9 mouse cellular contexts compared by ENCODE assay signal in genomic region chr11:101783584-101783983, GRCm38 (mm10). TPM values are rescaled to one million over a fixed set of nuclear protein-coding genes. Genes with fewer than 3 reads are reported as not detected.
A peak's percentile ranks its signal among the peaks of the same experiment; 100 is the strongest.
DNase-seq lines count a peak whose midpoint lies in the region; ATAC-seq and TF ChIP-seq lines count a peak whose summit lies in the region.
"Had no signal": no experiment of that assay in that cellular context is flagged by ENCODE, and none has a peak within 500 bp of the region (broad histone marks: within the 10 kb centered on the region; RNA-seq: fewer than 3 reads in every experiment).

No protein-coding gene starts in this region.

- peak overlapping the region; percentile 66 for H3K4me3 ChIP-seq in heart, embryonic 13.5 days
- H3K4me3 ChIP-seq in E14TG2a.4 (replicated peaks; ENCODE audit: low read length) = peak overlapping the region; percentile 88
- H3K4me3 ChIP-seq in forebrain, embryonic 16.5 days (replicated peaks; ENCODE audit: low read length) = no peak overlapping the region; the same call in 1 of the 2 replicates
- peak overlapping the region; percentile 68 for H3K4me3 ChIP-seq in midbrain, embryonic 10.5 days

- WGBS in heart, embryonic 13.5 days = 26% methylated on average over 9 of the region's 9 CpGs
- WGBS in forebrain, embryonic 16.5 days = 14% methylated on average over 9 of the region's 9 CpGs
- 36% methylated on average over 9 of the region's 9 CpGs for WGBS in midbrain, embryonic 10.5 days

- H3K36me3 ChIP-seq in heart, embryonic 13.5 days = no peaks in the 10 kb centered on the region
- peaks cover 30% of the 10 kb centered on the region for H3K36me3 ChIP-seq in E14TG2a.4 (ENCODE audit: insufficient read depth, low read length)
- no peaks in the 10 kb centered on the region for H3K36me3 ChIP-seq in forebrain, embryonic 16.5 days (ENCODE audit: control insufficient read depth, insufficient read depth)
- H3K36me3 ChIP-seq in midbrain, embryonic 10.5 days = no peaks in the 10 kb centered on the region

- no peak overlapping the region for H3K27ac ChIP-seq in heart, embryonic 13.5 days (replicated peaks)
- H3K27ac ChIP-seq in forebrain, embryonic 16.5 days (ENCODE audit: low read length) = no peak overlapping the region
- peak overlapping the region; percentile 88; the same call in 1 of the 2 replicates for H3K27ac ChIP-seq in midbrain, embryonic 10.5 days (replicated peaks)
- H3K27ac ChIP-seq: liver, embryonic 14.5 days had no signal

- H3K4me1 ChIP-seq in heart, embryonic 13.5 days = peaks cover 24% of the 10 kb centered on the region
- H3K4me1 ChIP-seq in E14TG2a.4 (replicated peaks; ENCODE audit: low read depth, low read length) = peaks cover 86% of the 10 kb centered on the region
- H3K4me1 ChIP-seq in forebrain, embryonic 16.5 days (replicated peaks; ENCODE audit: control insufficient read depth, insufficient read depth, low read length) = peaks cover 17% of the 10 kb centered on the region
- peaks cover 35% of the 10 kb centered on the region for H3K4me1 ChIP-seq in midbrain, embryonic 10.5 days

- H3K4me2 ChIP-seq in heart, embryonic 13.5 days = peak overlapping the region; percentile 99
- H3K4me2 ChIP-seq in forebrain, embryonic 16.5 days (ENCODE audit: low read length) = peak overlapping the region; percentile 96

- peaks cover 86% of the 10 kb centered on the region for H3K27me3 ChIP-seq in heart, embryonic 13.5 days (replicated peaks)
- H3K27me3 ChIP-seq in E14TG2a.4 (ENCODE audit: insufficient read depth, low read length) = peaks cover 16% of the 10 kb centered on the region
- peaks cover 50% of the 10 kb centered on the region for H3K27me3 ChIP-seq in forebrain, embryonic 16.5 days (replicated peaks; ENCODE audit: control insufficient read depth, insufficient read depth, low read length)
- H3K27me3 ChIP-seq in midbrain, embryonic 10.5 days (ENCODE audit: low read depth, poor library complexity, severe bottlenecking) = peaks cover 93% of the 10 kb centered on the region

- H3K9me3 ChIP-seq in heart, embryonic 13.5 days = no peaks in the 10 kb centered on the region
- H3K9me3 ChIP-seq in E14TG2a.4 (ENCODE audit: low read length) = no peaks in the 10 kb centered on the region
- H3K9me3 ChIP-seq in forebrain, embryonic 16.5 days (ENCODE audit: control insufficient read depth, low read length) = no peaks in the 10 kb centered on the region
- no peaks in the 10 kb centered on the region for H3K9me3 ChIP-seq in midbrain, embryonic 10.5 days (replicated peaks)

- TF ChIP-seq CTCF in E14TG2a.4 (conservative IDR thresholded peaks at IDR 0.05; ENCODE audit: low read length) = no peak

- no peak for ATAC-seq in heart, embryonic 13.5 days (ENCODE audit: extremely low read depth, insufficient number of reproducible peaks, low FRiP score, low TSS enrichment)
- ATAC-seq in forebrain, embryonic 16.5 days = no peak

- H3K9ac ChIP-seq in heart, embryonic 13.5 days = peak overlapping the region; percentile 80
- no peak overlapping the region for H3K9ac ChIP-seq in forebrain, embryonic 16.5 days (replicated peaks; ENCODE audit: low read depth, low read length)
- H3K9ac ChIP-seq: liver, embryonic 14.5 days had no signal

- DNase-seq in heart, adult 18-20 months = no peak
- no peak for DNase-seq in midbrain, embryonic 10.5 days (ENCODE audit: low spot score)
- DNase-seq in yolk sac, embryonic 10.5 days (ENCODE audit: low spot score) = no peak
- no peak for DNase-seq in ovary, postnatal 36 days (ENCODE audit: low spot score)
- DNase-seq in left cerebral cortex, postnatal 10 days (ENCODE audit: extremely low spot score in 1 of 2, low spot score in 2 of 2) = no peak

- intact Hi-C loops in left cerebral cortex, postnatal 10 days (cut with DNase I) = no loop called here

RNA-seq across cellular contexts. Expression of gene Etv4, which starts 1.6 kb away (rescaled TPM):
- 8.2 and 9.5 TPM in 2 replicates for polyA plus RNA-seq in heart, embryonic 13.5 days (2015; fragmentation: Nextera tagmentation; extraction: Ambion mirVana)
- total RNA-seq in heart, adult 18-20 months (2021) = under 1 TPM; 0.21 to 0.32 TPM
- 6.8 and 7.3 TPM in 2 replicates for polyA plus RNA-seq in forebrain, embryonic 16.5 days (2015; fragmentation: Nextera tagmentation; extraction: Ambion mirVana)
- 9.4 and 10.5 TPM in 2 replicates for polyA plus RNA-seq in midbrain, embryonic 10.5 days (2016; fragmentation: Nextera tagmentation; extraction: Ambion mirVana)
- 10 to 100 TPM; 20.3 to 20.9 TPM for total RNA-seq in left cerebral cortex, postnatal 10 days (2021)

RNA-seq across cellular contexts. Expression of gene Dhx8, which starts 50.9 kb away (rescaled TPM):
- polyA plus RNA-seq in heart, embryonic 13.5 days (2015; fragmentation: Nextera tagmentation; extraction: Ambion mirVana) = 18.8 and 20.1 TPM in 2 replicates
- 10 to 100 TPM; 16.4 to 17.2 TPM for total RNA-seq in heart, adult 18-20 months (2021)
- 39.9 and 41.9 TPM in 2 replicates for polyA plus RNA-seq in forebrain, embryonic 16.5 days (2015; fragmentation: Nextera tagmentation; extraction: Ambion mirVana)
- 40.0 and 44.0 TPM in 2 replicates for polyA plus RNA-seq in midbrain, embryonic 10.5 days (2016; fragmentation: Nextera tagmentation; extraction: Ambion mirVana)
- total RNA-seq in left cerebral cortex, postnatal 10 days (2021) = 10 to 100 TPM; 32.8 to 34.5 TPM
